Mouse (Mus musculus): ENCODE results near the gene Gpc6.

The Gpc6 gene

DNA sequence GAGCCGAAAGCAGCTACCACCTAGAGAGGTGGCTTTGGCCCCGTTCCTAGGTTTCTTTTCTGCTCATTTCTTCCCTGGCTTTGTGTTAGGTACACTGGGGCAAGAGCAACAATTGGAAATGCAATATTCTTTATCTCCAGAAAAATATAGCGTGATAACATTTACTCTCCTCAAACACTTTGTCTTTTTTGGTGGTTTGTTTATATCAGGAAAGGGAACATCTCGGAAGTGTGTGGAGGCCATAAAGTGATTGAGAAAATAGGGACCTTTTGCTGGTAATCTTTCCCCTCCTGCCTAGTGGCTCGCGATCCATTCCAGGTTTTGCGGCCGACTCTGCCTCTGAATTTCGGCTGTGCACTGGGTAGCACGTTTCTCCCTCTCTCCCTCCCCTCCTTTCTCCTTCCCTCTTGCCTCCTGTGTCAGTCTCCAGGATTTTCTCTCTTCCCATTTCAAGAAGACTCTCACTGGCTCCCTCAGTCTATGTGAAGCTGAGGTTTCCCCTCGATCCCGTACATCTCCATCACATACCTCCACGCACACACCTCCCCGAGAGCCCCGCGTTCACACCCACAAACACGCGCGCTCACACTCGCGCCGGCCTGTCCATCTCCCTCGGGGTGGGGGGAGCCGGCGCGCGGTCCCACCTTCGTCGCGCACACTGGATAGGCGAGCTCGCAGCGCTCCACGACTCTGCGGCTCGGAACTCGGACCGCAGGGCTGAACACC, at the start of gene Gpc6:
TSS of gene Gpc6 (plus strand) at position 440 of the 726 bp plus-strand sequence.
- peak; percentile 94 for DNase-seq (ENCODE audit: low spot score)

DNA sequence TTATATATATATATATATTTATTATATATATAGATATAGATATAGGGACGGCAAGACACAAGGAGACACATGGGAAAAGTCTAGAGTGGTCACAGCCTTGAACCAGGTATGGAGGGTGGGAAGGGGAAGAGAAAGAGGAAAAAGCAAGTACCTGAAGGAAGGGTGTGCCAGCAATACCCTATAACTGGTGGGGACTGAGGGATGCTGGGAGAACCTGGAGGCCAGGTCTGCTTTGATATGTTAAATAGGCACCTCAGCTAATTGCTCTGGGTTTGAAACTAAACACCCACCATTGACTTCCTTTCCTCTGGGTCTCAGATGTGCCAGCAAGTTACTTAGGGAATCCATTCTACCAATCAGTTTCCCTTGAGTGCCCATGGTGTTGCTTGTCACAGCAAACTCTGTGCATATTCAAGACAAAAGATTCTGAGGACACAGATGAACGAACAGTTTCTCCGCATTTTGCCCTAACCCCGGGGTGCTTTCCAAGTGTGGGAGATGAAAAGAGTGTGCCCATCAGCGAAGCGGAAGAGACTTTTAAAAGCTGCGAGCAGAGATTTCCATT, 42.6 kb upstream of the Gpc6 start:
- no peak for DNase-seq (ENCODE audit: low spot score)

DNA sequence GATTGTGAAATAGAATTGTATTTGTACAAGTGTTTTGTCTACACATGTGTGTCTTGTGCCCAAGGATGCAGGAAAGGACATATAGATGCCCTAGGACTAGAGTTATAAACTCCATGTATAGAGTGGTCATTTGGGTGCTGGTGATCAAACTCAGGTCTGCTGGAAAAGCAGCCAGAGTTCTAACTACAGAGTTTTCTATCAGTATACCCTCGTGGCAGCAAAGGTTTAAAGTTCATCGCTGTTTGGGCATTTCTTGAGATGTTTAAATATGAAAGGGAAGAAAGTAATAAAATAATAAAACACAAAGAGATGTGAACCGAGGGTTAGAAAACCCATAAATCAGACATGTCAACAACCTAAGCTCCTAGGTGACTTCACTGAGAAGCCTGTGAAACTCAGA, 30.8 kb upstream of the Gpc6 start:
- no peak for DNase-seq (ENCODE audit: low spot score)

DNA sequence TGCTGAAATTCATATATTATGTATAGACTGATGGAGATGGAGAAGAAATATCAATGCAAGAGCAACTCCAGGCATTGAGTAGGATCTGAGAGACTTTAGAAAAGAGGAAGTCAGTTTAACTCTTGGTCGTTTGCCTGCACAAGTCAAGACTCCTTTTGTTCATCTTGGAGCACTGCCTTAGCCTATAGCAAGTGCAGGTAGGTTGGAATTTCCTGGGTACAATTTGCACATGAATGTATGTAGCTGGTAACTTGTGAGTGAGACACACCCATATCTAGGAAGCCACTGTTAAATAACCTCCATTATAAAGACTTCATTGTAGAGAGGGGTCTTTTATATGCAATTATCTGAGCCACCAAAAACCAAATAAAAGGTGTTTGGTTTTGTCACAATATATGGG, 27.1 kb upstream of the Gpc6 start:
- no peak for DNase-seq (ENCODE audit: low spot score)

DNA sequence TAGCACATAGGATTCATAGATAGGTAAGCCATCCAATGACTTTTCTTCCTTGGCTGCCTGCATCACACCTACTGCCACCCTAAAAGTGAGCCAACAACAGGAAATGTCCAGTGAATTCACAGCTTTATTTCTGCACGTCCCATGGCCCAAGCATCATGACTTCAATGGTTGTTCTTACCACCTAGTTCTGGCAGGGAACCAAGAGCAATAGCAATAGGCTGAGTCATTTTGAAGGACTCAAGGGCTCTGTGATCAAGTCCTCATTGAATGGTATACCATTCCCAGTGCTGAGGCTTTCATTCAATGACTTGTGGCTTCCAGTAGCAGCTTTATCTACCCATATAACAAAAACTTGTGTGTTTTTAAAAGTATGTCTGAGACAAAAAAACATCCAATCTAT, 13.3 kb upstream of the Gpc6 start:
- DNase-seq (ENCODE audit: low spot score) = no peak

DNA sequence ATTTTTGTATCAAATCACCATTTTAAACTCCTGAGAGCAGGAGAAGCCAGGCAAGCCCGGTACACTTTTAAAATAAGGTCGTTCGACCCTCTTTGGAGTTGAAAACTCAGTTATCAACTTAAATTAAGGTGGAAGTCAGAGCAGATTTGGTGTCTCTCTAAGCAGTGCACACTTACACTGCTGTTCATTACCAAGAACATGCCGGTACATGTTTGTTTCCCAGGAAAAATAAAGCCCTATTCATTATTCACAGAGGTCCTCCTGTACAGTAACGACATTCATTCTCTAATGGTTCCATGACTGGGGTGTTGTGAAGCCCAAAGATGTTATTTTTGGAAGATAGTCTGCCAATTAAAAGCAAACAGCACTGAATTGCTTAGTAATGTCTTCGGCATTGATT, 8.2 kb upstream of the Gpc6 start:
- no peak for DNase-seq (ENCODE audit: low spot score)

DNA sequence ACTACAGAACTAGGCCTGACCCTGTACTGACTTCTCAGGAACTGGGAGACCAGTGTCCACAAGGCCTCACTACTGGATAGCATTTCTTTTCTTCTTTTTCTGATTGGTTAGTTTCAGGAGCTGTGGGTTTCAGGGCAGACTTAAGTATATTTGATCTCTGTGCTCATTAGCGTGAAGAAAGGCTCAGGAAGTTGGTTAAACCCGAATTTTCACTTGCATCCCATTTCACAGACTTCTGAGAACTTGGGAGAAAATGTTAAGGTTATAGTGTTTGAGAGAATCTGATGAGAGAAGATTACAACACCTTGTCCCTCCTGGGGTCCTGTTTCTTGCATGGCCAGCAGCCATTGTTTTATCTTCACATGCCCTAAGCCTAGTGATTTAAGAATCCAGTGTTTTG, 849 bp upstream of the Gpc6 start:
- peak; percentile 35 for DNase-seq (ENCODE audit: low spot score)

DNA sequence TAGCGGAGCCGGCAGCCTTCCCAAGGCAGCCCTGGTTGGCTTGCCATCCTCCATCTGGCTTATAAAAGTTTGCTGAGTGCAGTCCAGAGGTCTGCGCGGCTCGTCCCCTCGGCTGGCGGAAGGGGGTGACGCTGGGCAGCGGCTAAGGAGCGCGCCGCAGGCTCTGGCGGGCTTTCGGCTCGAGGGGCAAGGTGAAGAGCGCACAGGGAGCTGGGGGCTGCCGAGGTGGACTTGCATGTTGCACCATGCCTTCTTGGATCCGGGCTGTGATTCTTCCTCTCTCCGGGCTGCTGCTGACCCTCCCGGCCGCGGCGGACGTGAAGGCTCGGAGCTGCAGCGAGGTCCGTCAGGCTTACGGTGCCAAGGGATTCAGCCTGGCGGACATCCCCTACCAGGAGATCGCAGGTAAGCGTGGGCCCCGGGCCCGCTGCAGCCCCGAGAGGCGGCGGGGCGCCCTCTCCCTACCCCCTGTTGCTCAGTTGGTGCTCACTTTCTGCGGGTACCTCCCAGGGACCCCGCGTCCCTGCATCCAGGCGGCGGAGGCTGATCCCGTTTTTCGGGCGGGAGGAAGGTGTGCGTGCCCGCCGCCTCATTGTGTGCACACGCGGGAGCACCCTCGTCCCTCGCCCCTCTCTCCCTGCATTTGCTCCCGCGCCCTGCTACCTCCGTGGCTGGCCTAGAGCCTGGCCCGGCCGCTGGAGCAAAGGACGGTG, 732 bp downstream of the Gpc6 start:
- peak; percentile 69 for DNase-seq (ENCODE audit: low spot score)

DNA sequence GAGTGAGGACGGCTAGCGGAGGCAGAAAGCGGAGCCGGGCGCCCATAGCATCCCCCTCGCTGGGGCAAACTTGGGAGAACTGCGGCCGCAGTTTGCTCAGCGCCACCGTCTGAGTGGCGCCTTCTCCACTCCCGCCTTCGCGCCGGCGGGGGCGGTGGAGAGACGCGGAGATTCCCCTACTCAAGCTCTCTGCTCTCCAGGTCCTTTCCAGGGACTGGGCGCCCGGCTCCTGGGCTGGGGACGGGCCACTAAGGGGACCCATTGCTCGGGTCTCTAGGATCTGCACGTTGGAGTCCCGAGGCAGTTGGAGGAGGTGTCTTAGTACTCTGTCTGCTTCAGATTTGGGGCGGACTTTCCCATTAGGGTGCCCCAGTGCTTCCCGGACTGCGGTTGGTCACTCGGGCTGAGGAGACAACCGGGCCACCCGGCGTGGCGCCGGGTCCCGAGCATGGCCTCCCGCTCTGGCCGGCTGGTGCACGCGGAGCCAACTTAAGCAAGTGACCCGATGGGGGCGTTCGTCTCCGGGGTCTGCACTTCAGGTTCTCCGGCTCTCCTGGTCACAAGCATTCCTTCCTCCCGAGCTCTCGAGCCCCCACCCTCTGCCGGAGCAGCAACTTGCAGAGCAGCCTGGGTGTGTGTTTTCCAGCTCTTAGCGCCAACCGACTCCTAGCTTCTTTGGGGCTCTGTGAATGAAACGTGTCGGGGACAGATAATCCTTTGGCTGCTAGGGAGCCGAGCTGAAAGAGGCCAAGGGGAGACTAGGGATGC, 1.5 kb downstream of the Gpc6 start:
- DNase-seq (ENCODE audit: low spot score) = peak; percentile 88

DNA sequence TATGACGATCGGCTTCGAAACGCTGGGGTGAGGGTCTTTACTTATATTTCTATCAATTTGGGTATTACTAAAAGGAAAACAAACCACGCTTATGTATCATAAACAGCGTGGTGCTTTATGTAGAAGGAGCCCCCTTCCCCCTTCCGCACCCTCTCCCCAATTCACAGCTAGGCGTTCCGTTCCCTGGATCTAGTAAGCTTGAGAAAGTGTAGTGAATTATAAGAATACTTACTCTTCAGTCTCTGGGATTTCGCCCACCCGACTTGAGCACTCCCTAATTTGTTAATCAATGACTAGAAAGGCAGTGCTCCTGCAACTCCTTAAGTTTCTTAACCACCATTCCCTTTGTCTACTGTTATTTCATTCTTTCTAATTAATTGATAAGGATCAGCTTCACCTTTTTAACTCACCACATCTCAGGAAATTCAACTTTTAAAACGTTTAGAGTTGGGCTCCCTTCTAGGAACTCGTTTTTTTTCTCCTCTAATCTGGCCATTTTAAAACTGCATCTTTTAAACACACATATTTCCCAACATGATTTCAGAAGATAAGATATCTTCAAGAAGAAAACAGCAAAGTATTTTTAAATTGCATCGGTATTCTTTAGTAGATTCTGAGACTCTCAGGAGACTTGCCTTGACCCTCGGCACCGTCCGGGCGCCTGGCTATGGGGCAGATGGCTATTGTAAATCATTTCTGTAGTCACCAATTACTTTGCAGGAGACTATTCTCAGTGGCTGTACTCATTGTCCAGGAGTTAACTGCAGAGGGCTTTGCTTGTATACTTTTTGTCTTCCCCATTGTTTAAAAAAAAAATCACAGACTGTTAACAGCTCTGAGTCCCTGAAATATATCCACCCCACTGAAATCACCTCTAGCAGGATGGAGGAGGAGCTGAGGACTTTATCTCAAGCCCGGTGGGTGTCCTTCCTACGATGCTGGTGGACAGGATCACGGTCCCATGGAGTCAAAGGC, 2.5 kb downstream of the Gpc6 start:
- peak; percentile 71 for DNase-seq (ENCODE audit: low spot score)

DNA sequence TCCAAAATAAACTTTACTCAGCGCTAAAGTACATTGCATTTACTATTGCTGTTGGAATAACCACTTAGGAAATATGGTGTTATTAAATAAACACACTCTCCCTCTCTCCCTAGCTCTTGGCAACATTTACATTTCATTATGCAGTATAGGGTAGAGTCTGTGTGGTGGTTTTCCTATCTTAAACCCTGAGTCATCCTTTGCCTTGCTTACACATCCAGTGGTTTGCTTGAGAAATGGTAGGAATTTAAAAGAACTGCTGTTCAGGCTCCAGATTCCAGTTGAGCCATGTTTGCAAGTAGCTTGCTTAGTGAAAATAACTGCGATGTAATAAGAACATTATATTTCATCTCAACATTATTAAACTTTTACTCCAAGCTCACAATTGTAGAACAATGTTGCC, 3.3 kb downstream of the Gpc6 start:
- peak; percentile 48 for DNase-seq (ENCODE audit: low spot score)

DNA sequence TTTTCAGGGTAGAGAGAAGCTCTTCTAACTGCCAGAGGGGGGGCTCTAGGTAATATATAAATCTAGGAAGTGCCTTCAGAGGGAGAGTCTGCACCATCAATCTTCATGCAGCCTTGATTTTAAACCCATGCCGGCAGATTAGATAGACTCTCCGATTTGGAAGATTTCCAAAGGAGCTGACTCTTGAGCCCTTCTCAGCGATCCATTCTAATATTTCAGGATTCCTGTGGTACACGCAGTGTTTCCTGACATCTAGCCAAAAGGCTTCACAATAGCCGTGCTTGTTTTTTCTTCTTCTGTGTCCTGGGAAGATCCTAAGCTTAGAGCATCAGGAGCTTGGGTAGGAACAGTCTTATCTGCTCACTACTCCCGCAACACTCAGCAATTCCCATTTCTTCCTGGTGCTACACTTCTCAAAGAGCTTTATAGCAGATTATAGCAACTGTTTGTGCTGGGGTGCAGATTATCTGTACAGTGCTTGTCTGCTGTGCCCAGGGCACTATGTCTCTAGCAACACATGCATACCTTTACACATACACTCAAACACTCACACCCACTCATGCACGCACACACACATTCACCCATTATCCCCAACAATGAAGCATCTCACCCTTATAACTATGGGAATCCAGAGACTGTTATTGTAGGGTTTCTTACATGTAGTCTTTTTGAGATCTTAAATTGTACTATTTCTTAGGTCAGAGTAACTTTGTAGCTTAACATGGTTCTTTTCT, 3.8 kb downstream of the Gpc6 start:
- DNase-seq (ENCODE audit: low spot score) = peak; percentile 17

DNA sequence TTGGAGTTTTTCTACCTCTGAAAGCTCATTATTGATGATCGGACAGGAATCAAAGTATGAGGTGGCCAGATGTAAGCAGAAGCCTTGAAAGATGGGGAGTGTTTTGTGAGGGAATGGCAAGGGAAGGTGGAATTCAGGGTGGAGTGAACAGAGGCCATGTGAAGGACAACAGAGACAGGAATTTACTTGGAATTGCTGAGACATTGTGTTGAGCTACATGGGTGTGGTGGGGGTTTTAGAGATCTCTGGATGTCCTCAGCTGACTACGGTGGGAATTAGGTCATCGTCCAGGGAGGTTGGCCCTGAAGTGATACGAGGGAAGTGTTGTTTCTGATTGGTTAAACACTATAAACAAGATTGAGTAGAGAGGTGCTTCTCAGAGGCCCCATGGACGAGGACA, 8.7 kb downstream of the Gpc6 start:
- DNase-seq (ENCODE audit: low spot score) = no peak

DNA sequence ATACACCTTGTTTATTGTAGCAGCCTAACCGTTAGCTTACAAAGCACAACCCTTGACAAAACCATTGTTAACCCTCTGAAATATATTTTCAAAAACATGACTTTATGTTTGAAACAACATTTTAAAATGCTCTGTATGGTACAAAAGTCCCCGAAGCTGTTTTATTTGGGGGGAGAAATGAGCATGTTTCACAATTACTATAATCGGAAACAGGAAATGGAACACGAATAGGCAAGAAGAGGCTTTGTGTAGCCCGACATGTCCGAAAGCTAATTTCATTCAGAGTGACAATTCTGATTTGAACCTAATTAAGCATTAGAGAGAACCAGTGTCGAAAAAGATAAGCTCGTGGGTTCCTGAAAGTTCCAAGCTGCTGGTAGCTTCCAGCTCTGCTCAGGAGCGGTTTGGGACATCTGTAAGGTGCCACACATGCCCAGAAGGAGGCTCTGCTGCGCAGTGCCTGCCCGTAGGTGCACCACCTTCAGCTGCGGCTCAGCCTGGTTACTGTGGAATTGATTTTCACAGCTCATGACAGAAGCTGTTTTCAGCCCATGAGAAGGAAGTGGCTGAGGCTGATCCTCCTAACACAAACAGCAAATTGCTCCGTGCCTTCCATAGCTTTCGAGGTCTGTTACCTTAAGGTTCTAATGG, 12.9 kb downstream of the Gpc6 start:
- peak; percentile 16 for DNase-seq (ENCODE audit: low spot score)

DNA sequence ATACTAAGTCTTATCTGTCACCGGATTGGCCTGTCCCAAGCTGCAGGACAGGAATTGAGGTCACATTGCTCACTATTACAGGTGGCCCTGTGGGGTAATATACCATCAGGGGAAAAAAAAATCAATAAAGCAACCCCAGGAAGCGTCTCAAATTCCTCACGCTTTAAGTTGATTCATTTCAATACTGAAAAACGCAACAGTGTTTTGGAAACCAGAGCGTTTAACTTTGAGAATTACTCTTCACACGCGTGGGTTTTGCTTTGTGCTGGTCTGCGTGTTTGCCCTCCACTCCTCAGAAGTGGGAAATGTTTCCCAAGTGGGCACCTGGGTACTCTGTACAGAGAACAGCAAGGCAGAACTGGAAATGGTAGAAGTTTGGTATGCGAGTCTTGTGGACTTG, 13.6 kb downstream of the Gpc6 start:
- DNase-seq (ENCODE audit: low spot score) = no peak

DNA sequence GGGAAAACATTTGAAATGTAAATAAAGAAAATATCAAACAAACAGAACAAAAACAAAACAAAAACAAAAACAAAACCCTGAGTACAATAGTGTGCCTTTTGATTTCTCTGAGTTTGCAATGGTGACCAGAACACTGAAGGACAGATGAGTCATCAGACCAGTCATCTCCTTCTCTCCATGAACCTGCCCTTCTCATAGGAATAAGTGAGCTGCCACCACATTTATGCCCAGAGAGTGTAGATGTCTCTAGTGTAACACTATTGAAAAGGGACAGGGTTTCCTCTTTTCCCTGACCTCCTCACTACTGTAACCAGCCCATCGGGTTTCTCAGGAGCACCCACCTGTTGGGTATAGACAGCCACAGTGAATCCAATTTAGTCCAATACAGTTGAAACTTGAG, 14.4 kb downstream of the Gpc6 start:
- no peak for DNase-seq (ENCODE audit: low spot score)

DNA sequence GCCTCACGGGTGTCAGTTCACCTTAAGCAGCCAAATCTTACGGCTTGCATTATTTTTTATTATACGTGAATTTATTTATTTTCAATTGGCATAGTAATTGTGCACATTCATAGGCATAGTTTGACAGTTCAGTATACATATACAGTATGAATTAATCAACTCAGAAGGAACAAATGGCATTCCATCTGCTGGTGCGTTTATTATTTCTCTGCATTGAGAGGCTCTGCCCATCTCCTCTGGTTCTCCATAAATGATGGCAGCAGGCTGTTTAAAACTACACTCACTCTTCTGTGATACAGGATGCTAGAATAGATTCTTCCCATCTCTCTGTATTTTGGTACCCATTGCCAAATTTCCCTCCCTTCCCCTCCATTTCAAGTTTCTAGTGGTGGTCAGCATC, 16.7 kb downstream of the Gpc6 start:
- DNase-seq (ENCODE audit: low spot score) = no peak

DNA sequence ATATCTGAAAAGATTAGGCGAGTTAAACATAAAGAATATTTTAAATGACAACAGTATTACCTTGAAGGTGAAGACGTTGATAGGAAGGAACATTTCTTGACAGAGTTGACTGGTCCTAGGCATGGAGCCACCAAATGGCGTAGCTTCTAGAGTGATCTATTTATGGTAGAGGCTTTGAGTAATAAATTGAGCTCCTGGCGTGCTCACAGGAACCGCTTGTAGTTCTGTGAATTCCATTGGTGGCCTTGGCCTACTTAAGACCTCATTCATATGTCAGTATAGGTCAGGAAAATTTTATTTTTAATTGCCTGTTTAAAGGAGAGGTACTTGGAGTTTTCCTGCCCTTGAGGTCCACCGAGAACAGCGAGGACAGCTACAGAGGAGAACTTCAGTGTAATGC, 18.6 kb downstream of the Gpc6 start:
- no peak for DNase-seq (ENCODE audit: low spot score)

DNA sequence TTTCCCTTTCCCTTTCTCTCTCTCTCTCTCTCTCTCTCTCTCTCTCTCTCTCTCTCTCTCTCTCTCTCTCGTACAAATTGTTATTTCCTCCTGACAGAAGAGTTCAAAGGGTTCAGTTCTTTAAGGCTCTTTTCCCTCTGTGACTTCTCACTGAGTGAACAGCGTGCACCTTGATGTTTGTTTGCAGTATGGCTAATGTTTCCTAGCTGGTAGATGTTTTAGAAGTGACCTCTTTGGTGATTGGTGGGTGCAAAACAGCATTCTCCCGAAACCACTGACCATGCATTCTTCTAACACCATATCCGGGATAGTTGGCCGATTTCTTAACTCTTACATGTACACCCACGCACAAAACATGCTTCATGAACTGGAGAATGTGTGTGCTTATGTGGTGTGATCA, 20.9 kb downstream of the Gpc6 start:
- no peak for DNase-seq (ENCODE audit: low spot score)

DNA sequence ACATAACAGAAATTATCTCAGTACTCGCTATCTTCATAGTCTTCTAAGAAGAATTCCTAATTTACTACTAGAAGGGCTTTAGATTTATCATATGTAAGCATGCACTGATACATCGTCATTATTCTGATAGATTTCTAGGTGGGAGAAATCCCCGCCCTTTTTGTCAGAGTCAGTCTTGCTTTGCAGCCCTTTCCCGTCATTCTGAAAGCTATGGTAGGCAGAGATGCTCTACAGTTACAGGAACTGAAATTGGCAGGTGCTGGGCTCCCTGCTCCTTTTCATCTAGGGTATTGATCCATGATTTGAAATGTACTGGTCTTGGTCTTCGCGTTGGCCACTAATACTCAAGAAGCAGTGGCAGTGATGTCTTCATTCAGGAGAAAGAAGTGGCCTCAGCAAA, 22.3 kb downstream of the Gpc6 start:
- no peak for DNase-seq (ENCODE audit: low spot score)

Measured in embryo, embryonic 10.5 days (tissue).